Mouse (Mus musculus) liver, adult (tissue): ENCODE measurements around the gene Erlin1.
A peak's percentile ranks its signal among the peaks of the same experiment; 100 is the strongest.

Experiments used
- GATA4 ChIP-seq: IDR thresholded peaks from 2 replicates; pipeline ENCODE4 v1.6.1; 2014; ENCODE audit warnings: mild to moderate bottlenecking, low read length; ENCODE audit not compliant: insufficient replicate concordance

Erlin1 gene

DNA sequence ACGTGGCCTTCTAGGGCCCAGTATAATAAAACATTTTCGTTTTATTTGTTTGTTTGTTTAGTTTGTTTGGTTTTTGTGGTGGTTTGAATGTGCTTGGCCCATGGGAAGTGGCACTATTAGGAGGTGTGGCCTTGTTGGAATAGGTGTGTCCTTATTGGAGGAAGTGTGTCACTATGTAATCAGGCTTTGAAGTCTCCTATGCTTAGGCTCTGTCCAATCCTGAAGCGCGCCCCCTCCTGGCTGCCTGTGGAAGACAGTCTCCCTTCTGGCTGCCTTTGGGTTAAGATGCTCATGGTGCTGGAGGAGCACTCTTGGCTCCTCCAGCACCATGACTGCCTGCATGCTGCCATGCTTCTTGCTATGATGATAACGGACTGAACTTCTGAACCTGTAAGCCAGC lies 46.5 kb downstream of the Erlin1 start:
- TF ChIP-seq GATA4, result no peak

DNA sequence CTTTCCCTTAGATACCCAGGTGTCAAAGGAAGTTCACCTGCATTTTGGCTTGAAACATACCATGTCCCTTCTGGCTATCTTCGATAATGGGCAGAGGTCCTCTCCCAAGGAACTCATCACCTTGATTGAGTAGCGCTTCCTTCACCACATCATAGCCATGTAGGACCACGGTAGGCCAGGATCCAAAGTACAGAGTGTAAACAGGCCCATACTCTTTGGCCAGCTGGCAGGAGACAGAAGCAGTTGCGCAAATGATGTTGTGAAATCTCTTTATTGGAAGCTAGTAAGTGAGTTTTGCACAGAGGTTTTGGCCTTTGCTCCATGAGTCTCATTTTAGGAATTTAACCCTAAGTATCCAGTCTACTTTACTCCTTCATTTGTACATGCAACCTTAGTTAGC lies 48.1 kb downstream of the Erlin1 start:
- no peak for TF ChIP-seq GATA4

DNA sequence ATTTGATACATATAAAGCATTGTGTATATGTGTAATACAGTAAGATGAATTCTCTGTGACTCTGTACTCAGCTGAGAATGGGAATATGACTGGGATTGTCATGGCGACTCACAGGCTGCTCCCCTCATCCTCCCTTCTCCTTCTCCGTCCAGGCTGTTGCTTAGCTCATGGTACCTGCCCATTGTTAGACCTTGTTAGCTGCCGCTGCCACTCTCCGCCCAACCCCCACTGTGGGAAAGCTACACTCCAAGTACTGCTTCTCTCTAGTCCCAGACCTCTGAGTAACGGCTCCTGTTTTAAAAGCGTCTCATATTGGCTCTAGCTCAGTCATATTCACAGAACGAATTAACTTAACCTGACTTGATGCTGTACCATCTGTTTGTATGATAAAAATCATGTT lies 49.8 kb downstream of the Erlin1 start:
- TF ChIP-seq GATA4, result no peak

- no peak for TF ChIP-seq GATA4
Observed at GRCm38 (mm10) chr19:44013862-44014261, 55.7 kb downstream of the Erlin1 start.

DNA sequence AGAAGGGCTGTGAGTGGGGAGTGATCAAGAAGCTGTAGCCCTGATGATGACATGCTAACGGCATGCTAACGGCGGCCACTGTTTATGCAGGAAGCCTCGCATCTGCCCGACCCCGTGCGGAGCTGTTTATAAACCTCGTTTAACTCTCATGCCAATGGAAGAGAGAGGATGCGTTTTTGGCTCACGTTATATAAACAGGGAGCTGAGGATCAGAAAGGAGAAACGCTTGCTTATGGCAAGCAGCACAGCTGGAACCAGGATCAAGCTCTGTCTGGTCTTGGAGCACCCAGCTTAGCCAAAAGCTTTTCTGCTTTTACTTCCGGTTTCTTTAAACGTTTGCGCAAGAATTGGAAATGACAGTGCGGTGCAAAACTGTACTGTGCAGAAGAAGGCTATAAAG lies 60.8 kb downstream of the Erlin1 start:
- TF ChIP-seq GATA4, result no peak

- no peak for TF ChIP-seq GATA4
Observed at GRCm38 (mm10) chr19:44007186-44007585, 62.4 kb downstream of the Erlin1 start.

DNA sequence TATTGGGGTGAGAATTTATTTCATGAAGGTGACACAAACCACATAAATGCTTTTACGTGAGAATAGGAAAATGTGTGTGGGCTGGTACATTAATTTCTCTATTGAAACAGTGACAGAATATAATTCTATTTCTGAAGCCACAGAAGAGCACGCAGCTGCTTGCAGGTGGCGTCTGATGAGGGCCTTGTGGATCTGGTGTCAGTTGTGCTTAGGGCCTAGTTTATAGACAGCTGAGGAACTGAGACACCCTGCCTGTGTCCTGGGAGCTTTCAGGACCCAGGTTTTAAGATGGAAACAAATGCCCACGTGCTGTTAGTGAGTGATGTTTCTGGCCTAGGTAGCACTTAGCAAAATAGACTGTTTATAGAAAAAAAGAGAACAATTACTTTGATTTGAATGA lies 64.6 kb downstream of the Erlin1 start:
- TF ChIP-seq GATA4, result no peak

GRCm38 (mm10) chr19:44004261-44004660 lies 65.3 kb downstream of the Erlin1 start:
- peak; percentile 36; the same call in 1 of the 2 replicates for TF ChIP-seq GATA4

GRCm38 (mm10) chr19:44000720-44001119 lies 68.9 kb downstream of the Erlin1 start:
- TF ChIP-seq GATA4, result no peak

DNA sequence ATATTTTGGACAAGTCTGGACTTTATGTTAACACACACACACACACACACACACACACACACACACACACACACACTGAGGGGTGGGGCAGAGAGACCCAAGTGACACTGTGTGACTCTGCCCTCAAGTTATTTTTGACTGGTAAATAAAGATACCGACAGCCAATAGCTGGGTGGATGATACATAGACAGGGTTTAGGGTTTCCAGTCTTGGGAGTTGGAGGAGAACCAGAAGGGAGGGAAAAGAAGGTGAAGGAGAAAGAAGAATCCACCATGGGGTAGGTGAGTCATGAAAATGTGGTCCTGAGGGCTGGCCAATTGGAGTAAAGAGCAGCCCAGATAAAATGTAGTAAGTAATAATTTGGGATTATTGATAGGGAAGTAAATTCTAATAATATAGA lies 69.5 kb downstream of the Erlin1 start:
- TF ChIP-seq GATA4, result no peak

GRCm38 (mm10) chr19:43998802-43999527 lies 70.6 kb downstream of the Erlin1 start:
- peak; percentile 38; the same call in 1 of the 2 replicates for TF ChIP-seq GATA4

- no peak for TF ChIP-seq GATA4
Observed at GRCm38 (mm10) chr19:43998101-43998500, 71.5 kb downstream of the Erlin1 start.

DNA sequence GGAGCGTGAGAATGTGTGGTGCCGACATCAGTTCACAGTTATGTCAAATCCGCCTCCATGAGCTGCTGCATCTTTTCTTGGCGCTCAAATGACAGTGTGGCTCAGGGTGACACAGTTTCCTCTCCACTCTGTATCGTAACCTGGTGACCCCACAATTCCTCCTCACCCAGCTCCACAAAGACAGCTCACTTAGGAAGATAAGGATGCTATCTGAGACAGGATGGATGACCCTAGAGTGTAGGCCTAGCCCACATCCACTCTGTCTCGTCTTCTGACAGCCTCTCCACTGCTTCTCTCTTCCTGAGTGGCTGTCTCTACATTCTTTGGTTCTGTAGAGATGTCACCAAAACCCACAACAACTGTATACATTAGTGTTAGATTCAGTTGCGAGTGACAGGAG lies 74.2 kb downstream of the Erlin1 start:
- TF ChIP-seq GATA4, result no peak; the same call in 1 of the 2 replicates

GRCm38 (mm10) chr19:43992464-43992863 lies 77.1 kb downstream of the Erlin1 start:
- TF ChIP-seq GATA4, result no peak

GRCm38 (mm10) chr19:43990362-43990761 lies 79.2 kb downstream of the Erlin1 start:
- no peak for TF ChIP-seq GATA4

DNA sequence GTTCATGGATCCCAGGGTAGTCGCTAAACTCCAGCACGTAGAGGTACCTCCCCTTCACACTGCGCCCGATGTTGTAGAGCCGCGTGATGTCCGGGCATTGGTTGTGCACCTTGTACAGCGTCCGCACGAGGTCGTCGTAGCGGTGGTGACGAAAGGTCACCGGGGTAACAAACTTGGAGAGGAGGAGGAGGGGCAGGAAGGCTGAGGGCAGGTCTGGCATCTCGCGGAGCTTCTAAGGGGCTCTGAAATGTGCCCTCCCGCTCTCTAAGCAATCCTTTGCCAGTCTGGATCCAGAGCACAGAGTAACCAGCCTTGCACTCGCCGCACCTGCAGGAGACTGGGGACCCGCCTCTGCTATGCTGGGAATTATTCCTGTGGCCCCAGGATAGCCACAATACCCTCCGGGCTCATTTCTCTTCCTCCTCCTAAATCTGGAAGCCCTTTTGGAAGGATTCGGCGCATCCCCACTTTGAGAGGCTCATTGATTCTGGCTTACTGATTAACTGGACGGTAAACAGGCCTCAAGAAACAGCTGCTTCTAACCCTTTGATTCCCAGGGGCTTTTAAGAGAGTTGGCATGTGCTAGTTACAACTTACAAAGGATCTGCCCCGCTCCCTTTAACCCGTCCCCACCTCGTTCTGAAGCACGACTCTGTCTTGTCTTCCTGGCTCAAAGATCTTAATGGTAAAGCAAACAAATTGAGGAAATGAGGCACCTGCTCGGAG lies 83.4 kb downstream of the Erlin1 start, which contains the start of gene Cpn1:
Gene Cpn1 (minus strand): TSS at position 488 of the 726 bp plus-strand sequence.
- no peak; the same call in 1 of the 2 replicates for TF ChIP-seq GATA4
